Mouse (Mus musculus): ENCODE data around the gene Msrb3. TPM values are rescaled to one million over a fixed set of nuclear protein-coding genes. Genes with fewer than 3 reads are reported as not detected.

Gene Msrb3
- total RNA-seq, 2 experiments from 2014 or later, result 4.0 to 4.9 TPM

DNA sequence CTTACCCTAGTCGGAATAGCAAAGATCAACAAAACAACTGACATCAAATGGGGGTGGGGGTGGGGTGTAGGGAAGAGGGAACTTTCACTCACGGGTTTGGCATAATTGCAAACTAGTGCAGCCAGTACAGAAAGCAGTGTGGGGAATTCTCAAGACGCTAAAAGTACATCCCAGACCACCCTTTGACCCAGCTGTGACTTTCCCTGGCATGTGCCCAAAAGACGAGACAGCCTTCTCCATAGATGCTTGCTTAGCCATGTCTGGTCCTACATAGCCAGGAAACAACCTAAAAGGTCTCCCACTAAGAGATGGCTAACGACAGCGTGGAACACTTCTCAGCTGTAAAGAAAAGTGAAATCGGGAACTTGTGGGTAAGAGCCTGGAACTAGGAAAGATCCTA lies 58.9 kb downstream of the Msrb3 start:
- Histone ChIP-seq H3K4me3 (no peak overlapping the region), H3K27ac (no peak overlapping the region)
- no peak for TF ChIP-seq CTCF (conservative IDR thresholded peaks at IDR 0.05)
- DNase-seq (ENCODE audit: low spot score in 2 of 2), result no peak

- Histone ChIP-seq H3K27ac (no peak overlapping the region), H3K4me3 (no peak overlapping the region)
- no peak for TF ChIP-seq CTCF (conservative IDR thresholded peaks at IDR 0.05)
- no peak for DNase-seq (ENCODE audit: low spot score in 2 of 2)
These were observed 64.4 kb downstream of the Msrb3 start for GRCm38 (mm10) chr10:120834531-120834930.

GRCm38 (mm10) chr10:120833836-120834235 lies 65.1 kb downstream of the Msrb3 start:
- TF ChIP-seq CTCF (conservative IDR thresholded peaks at IDR 0.05), result no peak
- DNase-seq (ENCODE audit: low spot score in 2 of 2), result peak in 1 of 2 experiments; percentile 20
- Histone ChIP-seq H3K4me3 (no peak overlapping the region), H3K27ac (no peak overlapping the region)

DNA sequence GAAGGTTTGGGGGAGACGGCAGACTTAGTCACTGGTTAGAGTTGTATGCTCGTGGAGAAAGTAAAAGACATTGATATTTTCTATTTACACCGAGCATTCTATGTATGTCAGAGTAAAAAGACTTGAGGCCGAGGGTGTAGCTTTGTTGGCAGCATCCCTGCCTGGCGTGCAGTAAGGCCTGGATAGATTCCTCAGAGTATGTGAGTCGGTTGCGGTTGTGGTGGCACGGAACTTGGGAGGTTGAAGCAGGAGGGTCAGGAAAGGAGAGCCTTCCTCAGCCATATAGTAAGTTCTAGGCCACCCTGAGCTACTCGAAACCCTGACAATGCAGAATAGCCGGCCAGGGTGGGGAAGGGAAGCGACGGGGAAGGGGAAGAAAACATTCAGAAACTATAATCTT lies 71.1 kb downstream of the Msrb3 start:
- no peak overlapping the region for H3K4me3 ChIP-seq
- no peak overlapping the region for H3K27ac ChIP-seq
- no peak for TF ChIP-seq CTCF (conservative IDR thresholded peaks at IDR 0.05)
- no peak for DNase-seq (ENCODE audit: low spot score in 2 of 2)

DNA sequence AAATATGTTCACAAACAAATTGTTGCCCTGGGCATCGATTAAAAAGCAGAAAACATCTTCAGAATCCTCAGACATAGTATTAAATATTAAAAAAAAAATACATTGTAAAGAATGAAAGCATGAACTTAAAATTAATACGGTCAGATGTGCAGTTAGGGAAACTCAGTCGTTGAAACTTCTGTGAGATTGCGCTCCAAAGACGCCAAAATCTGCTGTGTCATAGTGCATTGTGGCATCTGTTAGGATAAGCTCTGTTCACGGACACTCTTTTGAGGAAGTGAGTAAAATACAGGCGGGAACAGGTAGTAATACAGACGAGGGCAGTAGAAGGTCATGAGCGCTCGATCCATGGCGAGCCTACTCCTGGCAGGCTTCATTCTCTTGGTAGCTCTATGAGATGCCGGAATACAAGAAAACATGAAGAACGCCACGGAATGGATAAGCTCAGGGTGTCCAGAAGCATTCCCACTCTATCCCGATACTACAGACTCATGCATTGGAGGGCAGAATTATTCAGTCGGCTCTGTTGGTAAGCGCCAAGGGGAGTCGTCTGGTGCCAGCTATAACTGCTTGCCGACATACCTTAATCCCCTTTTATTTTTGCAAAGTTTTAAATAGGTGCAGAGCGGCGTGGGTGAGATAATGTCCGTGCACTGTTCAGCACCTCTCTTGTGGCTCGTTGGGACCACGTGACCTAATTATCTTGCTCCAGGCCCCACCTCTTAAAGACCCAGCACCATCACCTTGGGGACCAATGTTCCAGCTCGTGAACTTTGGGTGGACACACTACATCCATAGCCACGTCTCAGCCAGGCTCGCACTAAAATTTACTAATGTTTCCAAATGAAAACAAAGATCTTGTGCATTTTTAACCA lies 71.9 kb downstream of the Msrb3 start:
- no peak overlapping the region for H3K27ac ChIP-seq
- TF ChIP-seq CTCF (conservative IDR thresholded peaks at IDR 0.05), result no peak
- H3K4me3 ChIP-seq, result no peak overlapping the region; the same call in 1 of the 2 replicates
- DNase-seq (ENCODE audit: low spot score in 2 of 2), result no peak

DNA sequence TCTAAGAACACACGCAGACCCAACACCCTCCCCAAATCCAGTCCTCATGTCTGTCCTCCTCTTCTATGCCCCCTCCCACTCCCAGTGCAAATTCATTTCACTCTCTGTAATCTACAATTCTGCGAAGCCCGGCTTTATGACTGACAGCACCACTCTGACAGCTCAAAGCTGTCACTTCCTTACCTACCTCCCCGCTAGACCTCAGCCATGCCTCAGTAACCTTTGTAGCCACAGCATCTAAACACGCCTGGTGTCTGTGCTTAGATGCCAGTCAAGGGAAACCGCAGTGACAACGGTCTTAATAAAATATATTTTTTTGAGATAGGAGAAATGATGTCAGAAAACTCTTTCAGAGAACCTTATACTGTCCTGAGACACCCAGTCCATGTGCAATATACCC lies 72.5 kb downstream of the Msrb3 start:
- H3K4me3 ChIP-seq, result no peak overlapping the region
- no peak for DNase-seq (ENCODE audit: low spot score in 2 of 2)
- no peak overlapping the region for H3K27ac ChIP-seq
- TF ChIP-seq CTCF (conservative IDR thresholded peaks at IDR 0.05), result no peak

GRCm38 (mm10) chr10:120825594-120825993 lies 73.3 kb downstream of the Msrb3 start:
- H3K4me3 ChIP-seq, result no peak overlapping the region
- H3K27ac ChIP-seq, result no peak overlapping the region
- DNase-seq (ENCODE audit: low spot score in 2 of 2), result no peak
- no peak for TF ChIP-seq CTCF (conservative IDR thresholded peaks at IDR 0.05)

- no peak for DNase-seq (ENCODE audit: low spot score in 2 of 2)
- H3K27ac ChIP-seq, result no peak overlapping the region
- no peak for TF ChIP-seq CTCF (conservative IDR thresholded peaks at IDR 0.05)
- H3K4me3 ChIP-seq, result no peak overlapping the region
These were observed 77.2 kb downstream of the Msrb3 start for GRCm38 (mm10) chr10:120821491-120822358.

DNA sequence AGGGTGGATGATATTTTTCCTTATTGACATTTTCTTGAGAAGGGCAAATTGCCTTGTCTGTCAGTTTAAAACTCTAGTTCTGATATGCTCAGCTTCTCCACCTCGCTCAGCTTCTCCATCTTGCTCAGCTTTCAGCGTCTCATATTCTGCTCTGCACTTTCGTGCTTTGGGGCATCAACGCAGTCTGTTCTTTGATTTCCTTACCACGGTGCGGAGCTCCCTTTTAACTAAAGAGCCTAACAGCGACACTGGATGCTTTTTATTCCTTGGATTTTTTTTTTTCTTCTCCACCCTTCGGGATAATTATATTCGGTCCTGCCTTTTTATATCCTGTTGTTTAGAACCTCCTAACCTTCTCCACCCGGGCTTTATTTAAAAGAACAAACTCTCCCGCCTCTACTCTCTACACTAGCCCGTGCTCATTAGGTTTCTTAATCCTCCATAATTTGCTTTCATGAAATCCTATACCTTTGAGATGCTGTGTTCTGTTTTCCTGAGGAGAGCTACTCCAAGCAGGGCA lies 78.1 kb downstream of the Msrb3 start:
- no peak for TF ChIP-seq CTCF (conservative IDR thresholded peaks at IDR 0.05)
- H3K27ac ChIP-seq, result no peak overlapping the region
- H3K4me3 ChIP-seq, result no peak overlapping the region
- DNase-seq (ENCODE audit: low spot score in 2 of 2), result no peak

GRCm38 (mm10) chr10:120815290-120815689 lies 83.6 kb downstream of the Msrb3 start:
- TF ChIP-seq CTCF (conservative IDR thresholded peaks at IDR 0.05), result no peak
- DNase-seq (ENCODE audit: low spot score in 2 of 2), result no peak
- no peak overlapping the region for H3K4me3 ChIP-seq
- no peak overlapping the region for H3K27ac ChIP-seq

DNA sequence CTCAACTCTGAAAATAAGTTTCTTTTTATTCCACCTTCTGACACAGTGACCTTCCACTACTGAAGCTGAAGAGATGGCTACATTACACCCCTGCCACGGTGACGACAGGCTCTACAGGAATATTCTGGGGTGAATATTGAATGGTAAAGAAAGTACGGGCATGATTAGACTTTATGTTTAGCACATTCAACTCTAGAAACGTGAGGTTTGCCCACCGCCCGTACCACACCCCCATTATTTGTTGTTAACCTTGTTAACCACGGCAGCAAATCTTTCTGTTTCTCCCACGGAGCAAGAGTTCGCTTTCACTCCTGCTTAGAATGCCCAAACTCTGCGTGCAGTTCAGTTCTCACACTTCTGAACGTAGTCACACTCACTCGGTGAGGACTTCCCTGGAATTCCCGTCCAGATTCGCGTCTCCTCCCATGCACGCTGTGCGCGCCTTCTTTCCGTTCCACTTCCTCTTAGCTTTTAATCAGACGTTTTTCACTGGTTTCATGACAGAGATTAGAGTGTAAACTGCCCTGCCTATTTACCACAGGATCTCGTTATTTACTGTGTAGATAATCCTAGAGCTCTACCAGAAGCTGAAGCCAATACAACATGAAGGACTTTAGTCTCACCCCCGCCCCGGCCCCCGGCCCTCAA lies 87.0 kb downstream of the Msrb3 start:
- TF ChIP-seq CTCF (conservative IDR thresholded peaks at IDR 0.05), result no peak
- no peak for DNase-seq (ENCODE audit: low spot score in 2 of 2)
- no peak overlapping the region for H3K27ac ChIP-seq
- no peak overlapping the region for H3K4me3 ChIP-seq

GRCm38 (mm10) chr10:120810832-120811571 lies 87.9 kb downstream of the Msrb3 start:
- no peak for TF ChIP-seq CTCF (conservative IDR thresholded peaks at IDR 0.05)
- H3K4me3 ChIP-seq, result no peak overlapping the region
- H3K27ac ChIP-seq, result no peak overlapping the region
- no peak for DNase-seq (ENCODE audit: low spot score in 2 of 2)
